Mouse (Mus musculus) embryonic facial prominence, embryonic 10.5 days (tissue): Measurements from ENCODE around the gene Sh3bp1. TPM values are rescaled to one million over a fixed set of nuclear protein-coding genes. Genes with fewer than 3 reads are reported as not detected.

Experiments
- DNase-seq: peaks from one replicate; pipeline ENCODE4 v3.0.0-alpha.2; 2017; ENCODE audit warnings: low spot score
- H3K27ac ChIP-seq: fragments of 300-500 bp; sonication (generic); replicated peaks from 2 replicates; pipeline ENCODE4 v1.5.1; 2016; ENCODE audit warnings: mild to moderate bottlenecking
- H3K27me3 ChIP-seq: fragments of 300-500 bp; sonication (generic); replicated peaks from 2 replicates; pipeline ENCODE4 v1.6.1; 2016; ENCODE audit warnings: low read depth, mild to moderate bottlenecking; ENCODE audit not compliant: poor library complexity, severe bottlenecking
- H3K36me3 ChIP-seq: fragments of 300-500 bp; sonication (generic); replicated peaks from 2 replicates; pipeline ENCODE4 v1.6.1; 2016; ENCODE audit warnings: mild to moderate bottlenecking, moderate library complexity
- H3K4me1 ChIP-seq: fragments of 300-500 bp; sonication (generic); 2 replicates; pipeline ENCODE4 v1.6.1; 2016
- H3K4me3 ChIP-seq: fragments of 300-500 bp; sonication (generic); 2 replicates; pipeline ENCODE4 v1.5.1; 2016; ENCODE audit warnings: mild to moderate bottlenecking, moderate library complexity
- H3K9me3 ChIP-seq: fragments of 300-500 bp; sonication (generic); 2 replicates; pipeline ENCODE4 v1.6.1; 2016; ENCODE audit warnings: mild to moderate bottlenecking
- WGBS: fragments of 180-500 bp; shearing (Covaris S2); methylation state at CpG from one replicate; pipeline ENCODE4 v1.1.7; 2016; 5-methylcytosine and 5-hydroxymethylcytosine counted together
- polyA plus RNA-seq: library from polyadenylated mRNA; unstranded; fragments of >200 nt; fragmentation: Nextera tagmentation; extraction: Ambion mirVana; gene quantifications from 2 replicates; pipeline ENCODE4 v1.2.1, GENCODE M21; 2016

Gene Sh3bp1
- polyA plus RNA-seq, 1 experiment from 2014 or later: 35.6 TPM

- 92% methylated on average over 10 of the region's 10 CpGs for WGBS
- peaks cover 24% of the 10 kb centered on the region for H3K4me1 ChIP-seq
- DNase-seq: no peak
- no peak overlapping the region for H3K4me3 ChIP-seq
- H3K9me3 ChIP-seq: no peaks in the 10 kb centered on the region
- peaks cover 61% of the 10 kb centered on the region for H3K36me3 ChIP-seq
- no peaks in the 10 kb centered on the region for H3K27me3 ChIP-seq
- H3K27ac ChIP-seq: no peak overlapping the region
Observed at GRCm38 (mm10) chr15:78937311-78937710, 37.7 kb downstream of the Sh3bp1 start.

GRCm38 (mm10) chr15:78937963-78938362 lies 38.4 kb downstream of the Sh3bp1 start:
- H3K36me3 ChIP-seq: peaks cover 61% of the 10 kb centered on the region
- H3K27ac ChIP-seq: no peak overlapping the region
- no peaks in the 10 kb centered on the region for H3K27me3 ChIP-seq
- 91% methylated on average over 2 of the region's 2 CpGs for WGBS
- no peak for DNase-seq
- peaks cover 31% of the 10 kb centered on the region for H3K4me1 ChIP-seq
- H3K9me3 ChIP-seq: no peaks in the 10 kb centered on the region
- no peak overlapping the region for H3K4me3 ChIP-seq

- WGBS: 93% methylated on average over 13 of the region's 13 CpGs
- Histone ChIP-seq H3K36me3 (peaks cover 61% of the 10 kb centered on the region), H3K9me3 (no peaks in the 10 kb centered on the region)
Observed at GRCm38 (mm10) chr15:78940325-78940724, 40.8 kb downstream of the Sh3bp1 start.

GRCm38 (mm10) chr15:78942663-78943062 lies 43.1 kb downstream of the Sh3bp1 start:
- H3K27ac ChIP-seq: peak overlapping the region; percentile 78
- H3K9me3 ChIP-seq: no peaks in the 10 kb centered on the region
- DNase-seq: peak; percentile 89
- peaks cover 15% of the 10 kb centered on the region for H3K27me3 ChIP-seq
- peaks cover 21% of the 10 kb centered on the region for H3K4me1 ChIP-seq
- peak overlapping the region; percentile 53 for H3K4me3 ChIP-seq
- WGBS: 6% methylated on average over 9 of the region's 9 CpGs
- H3K36me3 ChIP-seq: peaks cover 46% of the 10 kb centered on the region

More at GRCm38 (mm10) chr15:78940325-78940724, 40.8 kb downstream of the Sh3bp1 start:
- H3K27ac ChIP-seq: no peak overlapping the region
- DNase-seq: no peak
- peaks cover 30% of the 10 kb centered on the region for H3K4me1 ChIP-seq
- no peaks in the 10 kb centered on the region for H3K27me3 ChIP-seq
- no peak overlapping the region for H3K4me3 ChIP-seq

- Histone ChIP-seq H3K27me3 (peaks cover 15% of the 10 kb centered on the region), H3K9me3 (no peaks in the 10 kb centered on the region), H3K4me3 (no peak overlapping the region), H3K36me3 (peaks cover 20% of the 10 kb centered on the region), H3K27ac (0 out of 2 replicates have a peak overlapping the region, but pooled peaks have one; percentile 30), H3K4me1 (peaks cover 35% of the 10 kb centered on the region)
- no peak for DNase-seq
- 87% methylated on average over 7 of the region's 7 CpGs for WGBS
Observed at GRCm38 (mm10) chr15:78946232-78946631, 46.7 kb downstream of the Sh3bp1 start.

- peak within 1 kb of the TSS; percentile 88 for H3K27ac ChIP-seq
- H3K36me3 ChIP-seq: peaks cover 24% of the 10 kb centered on the region
- H3K4me1 ChIP-seq: peaks cover 32% of the 10 kb centered on the region
- under 1% methylated on average over 24 of the region's 24 CpGs for WGBS
- peak; percentile 95 for DNase-seq
- peaks cover 15% of the 10 kb centered on the region for H3K27me3 ChIP-seq
- H3K9me3 ChIP-seq: no peaks in the 10 kb centered on the region
- H3K4me3 ChIP-seq: peak within 1 kb of the TSS; percentile 66
Observed at GRCm38 (mm10) chr15:78947657-78948056, 48.1 kb downstream of the Sh3bp1 start, which contains the start of gene Triobp. Triobp (plus strand) TSS chr15:78947724.

GRCm38 (mm10) chr15:78948152-78948725 lies 48.7 kb downstream of the Sh3bp1 start:
- Histone ChIP-seq H3K27me3 (peaks cover 15% of the 10 kb centered on the region), H3K27ac (peak overlapping the region; percentile 88), H3K9me3 (no peaks in the 10 kb centered on the region), H3K4me3 (peak overlapping the region; percentile 66), H3K36me3 (peaks cover 29% of the 10 kb centered on the region), H3K4me1 (peaks cover 27% of the 10 kb centered on the region)
- peak; percentile 43 for DNase-seq
- 7% methylated on average over 11 of the region's 11 CpGs for WGBS

- no peak for DNase-seq
- H3K27ac ChIP-seq: 0 out of 2 replicates have a peak overlapping the region, but pooled peaks have one; percentile 40
- no peaks in the 10 kb centered on the region for H3K9me3 ChIP-seq
- H3K4me1 ChIP-seq: peaks cover 24% of the 10 kb centered on the region
- H3K27me3 ChIP-seq: peaks cover 15% of the 10 kb centered on the region
- peaks cover 36% of the 10 kb centered on the region for H3K36me3 ChIP-seq
- peak overlapping the region; percentile 66 for H3K4me3 ChIP-seq
- WGBS: 98% methylated on average over 3 of the region's 3 CpGs
Observed at GRCm38 (mm10) chr15:78948883-78949282, 49.3 kb downstream of the Sh3bp1 start.

- DNase-seq: no peak
- no peak overlapping the region for H3K4me3 ChIP-seq
- no peak overlapping the region for H3K27ac ChIP-seq
- no peaks in the 10 kb centered on the region for H3K27me3 ChIP-seq
- peaks cover 88% of the 10 kb centered on the region for H3K36me3 ChIP-seq
- H3K9me3 ChIP-seq: no peaks in the 10 kb centered on the region
- peaks cover 15% of the 10 kb centered on the region for H3K4me1 ChIP-seq
- 78% methylated on average over 3 of the region's 3 CpGs for WGBS
Observed at GRCm38 (mm10) chr15:78955663-78956062, 56.1 kb downstream of the Sh3bp1 start.

- Histone ChIP-seq H3K9me3 (no peaks in the 10 kb centered on the region), H3K27me3 (no peaks in the 10 kb centered on the region), H3K4me3 (no peak overlapping the region), H3K27ac (0 out of 2 replicates have a peak overlapping the region, but pooled peaks have one; percentile 67), H3K4me1 (peaks cover 15% of the 10 kb centered on the region), H3K36me3 (peaks cover 88% of the 10 kb centered on the region)
- no peak for DNase-seq
- 90% methylated on average over 4 of the region's 4 CpGs for WGBS
Observed at GRCm38 (mm10) chr15:78956351-78956750, 56.8 kb downstream of the Sh3bp1 start.

- DNase-seq: no peak
- Histone ChIP-seq H3K27ac (peak overlapping the region; percentile 67), H3K4me1 (peaks cover 15% of the 10 kb centered on the region), H3K36me3 (peaks cover 88% of the 10 kb centered on the region), H3K4me3 (0 out of 2 replicates have a peak overlapping the region, but pooled peaks have one; percentile 8), H3K9me3 (no peaks in the 10 kb centered on the region), H3K27me3 (no peaks in the 10 kb centered on the region)
- WGBS: 75% methylated on average over 15 of the region's 15 CpGs
Observed at GRCm38 (mm10) chr15:78957021-78957420, 57.5 kb downstream of the Sh3bp1 start.

- Histone ChIP-seq H3K36me3 (peaks cover 86% of the 10 kb centered on the region), H3K27me3 (no peaks in the 10 kb centered on the region)
- WGBS: 93% methylated on average over 11 of the region's 11 CpGs
Observed at GRCm38 (mm10) chr15:78959537-78959936, 60.0 kb downstream of the Sh3bp1 start.

GRCm38 (mm10) chr15:78960088-78960487 lies 60.5 kb downstream of the Sh3bp1 start:
- Histone ChIP-seq H3K4me3 (no peak overlapping the region), H3K36me3 (peaks cover 85% of the 10 kb centered on the region), H3K27ac (no peak overlapping the region), H3K4me1 (peaks cover 22% of the 10 kb centered on the region), H3K27me3 (no peaks in the 10 kb centered on the region), H3K9me3 (no peaks in the 10 kb centered on the region)
- WGBS: 85% methylated on average over 4 of the region's 4 CpGs
- no peak for DNase-seq

More at GRCm38 (mm10) chr15:78959537-78959936, 60.0 kb downstream of the Sh3bp1 start:
- no peaks in the 10 kb centered on the region for H3K9me3 ChIP-seq
- H3K27ac ChIP-seq: no peak overlapping the region
- H3K4me3 ChIP-seq: no peak overlapping the region
- H3K4me1 ChIP-seq: peaks cover 22% of the 10 kb centered on the region
- DNase-seq: no peak
